Mouse (Mus musculus): ENCODE results near the gene Camta2.

Camta2 gene

GRCm38 (mm10) chr11:70697376-70697775 lies 9.5 kb upstream of the Camta2 start:
- no peak for DNase-seq (ENCODE audit: inconsistent age in 2 of 2, low spot score in 1 of 2)

GRCm38 (mm10) chr11:70693504-70693903 lies 5.6 kb upstream of the Camta2 start:
- DNase-seq (ENCODE audit: inconsistent age in 2 of 2, low spot score in 1 of 2) = no peak

- no peak for DNase-seq (ENCODE audit: inconsistent age in 2 of 2, low spot score in 1 of 2)
Measured at GRCm38 (mm10) chr11:70689578-70689977, 1.7 kb upstream of the Camta2 start.

- peak in 1 of 2 experiments; percentile 72 for DNase-seq (ENCODE audit: inconsistent age in 2 of 2, low spot score in 1 of 2)
Measured at GRCm38 (mm10) chr11:70688372-70688771, 467 bp upstream of the Camta2 start.

GRCm38 (mm10) chr11:70686901-70687566 lies 871 bp downstream of the Camta2 start:
- DNase-seq (ENCODE audit: inconsistent age in 2 of 2, low spot score in 1 of 2) = peak in 1 of 2 experiments; percentile 81

- no peak for DNase-seq (ENCODE audit: inconsistent age in 2 of 2, low spot score in 1 of 2)
Measured at GRCm38 (mm10) chr11:70683640-70684039, 4.3 kb downstream of the Camta2 start.

GRCm38 (mm10) chr11:70681897-70682581 lies 5.9 kb downstream of the Camta2 start:
- peak in 1 of 2 experiments; percentile 56 for DNase-seq (ENCODE audit: inconsistent age in 2 of 2, low spot score in 1 of 2)

GRCm38 (mm10) chr11:70681170-70681569 lies 6.7 kb downstream of the Camta2 start:
- no peak for DNase-seq (ENCODE audit: inconsistent age in 2 of 2, low spot score in 1 of 2)

GRCm38 (mm10) chr11:70679894-70680293 lies 8.0 kb downstream of the Camta2 start:
- no peak for DNase-seq (ENCODE audit: inconsistent age in 2 of 2, low spot score in 1 of 2)

GRCm38 (mm10) chr11:70679361-70679760 lies 8.5 kb downstream of the Camta2 start:
- no peak for DNase-seq (ENCODE audit: inconsistent age in 2 of 2, low spot score in 1 of 2)

GRCm38 (mm10) chr11:70678576-70678975 lies 9.3 kb downstream of the Camta2 start:
- DNase-seq (ENCODE audit: inconsistent age in 2 of 2, low spot score in 1 of 2) = no peak

GRCm38 (mm10) chr11:70678092-70678491 lies 9.8 kb downstream of the Camta2 start:
- DNase-seq (ENCODE audit: inconsistent age in 2 of 2, low spot score in 1 of 2) = no peak

- DNase-seq (ENCODE audit: inconsistent age in 2 of 2, low spot score in 1 of 2) = peak in 1 of 2 experiments; percentile 37
Measured at GRCm38 (mm10) chr11:70674501-70674900, 13.4 kb downstream of the Camta2 start.

GRCm38 (mm10) chr11:70674014-70674413 lies 13.9 kb downstream of the Camta2 start:
- DNase-seq (ENCODE audit: inconsistent age in 2 of 2, low spot score in 1 of 2) = no peak

GRCm38 (mm10) chr11:70671333-70672047 lies 16.4 kb downstream of the Camta2 start:
- DNase-seq (ENCODE audit: inconsistent age in 2 of 2, low spot score in 1 of 2) = peak; percentile 71 to 85

GRCm38 (mm10) chr11:70670483-70670882 lies 17.4 kb downstream of the Camta2 start:
- DNase-seq (ENCODE audit: inconsistent age in 2 of 2, low spot score in 1 of 2) = peak; percentile 64 to 89

- peak; percentile 87 to 93 for DNase-seq (ENCODE audit: inconsistent age in 2 of 2, low spot score in 1 of 2)
Measured at GRCm38 (mm10) chr11:70669582-70670345, 18.1 kb downstream of the Camta2 start.

- DNase-seq (ENCODE audit: inconsistent age in 2 of 2, low spot score in 1 of 2) = peak; percentile 97 to 100
Measured at GRCm38 (mm10) chr11:70668771-70669505, 19.0 kb downstream of the Camta2 start, which contains the start of gene Spag7. TSS of gene Spag7 (minus strand) at chr11:70669416.

- no peak for DNase-seq (ENCODE audit: inconsistent age in 2 of 2, low spot score in 1 of 2)
Measured at GRCm38 (mm10) chr11:70668335-70668770, 19.6 kb downstream of the Camta2 start.
